Mouse (Mus musculus) liver, postnatal 0 days (tissue): ENCODE measurements around the gene Fgf18.

Source experiments
- CTCF ChIP-seq: sonication (generic); IDR thresholded peaks from 2 replicates; pipeline ENCODE4 v1.5.1; 2016; ENCODE audit warnings: antibody characterized with exemption, low read depth
- EP300 ChIP-seq: IDR thresholded peaks from 2 replicates; pipeline ENCODE4 v1.6.1; 2016; ENCODE audit warnings: antibody characterized with exemption, low read depth, mild to moderate bottlenecking

- TF ChIP-seq EP300 = no peak
- TF ChIP-seq CTCF = no peak
These were observed 4.6 kb upstream of the Fgf18 start for GRCm38 (mm10) chr11:33151780-33152145.
